Mouse (Mus musculus) left cerebral cortex, postnatal 25 days (tissue): ENCODE measurements around the gene Pir. TPM values are rescaled to one million over a fixed set of nuclear protein-coding genes. Genes with fewer than 3 reads are reported as not detected.

Experiments used
- DNase-seq, 2 experiments: peaks; one replicate each; pipeline ENCODE4 v3.0.0; 2022; ENCODE audit warnings: low spot score in 2 of 2, mixed read lengths in 1 of 2
- intact Hi-C: fragments of 180-260 bp; cut with DNase I; formaldehyde crosslinking; loops from one replicate; pipeline ENCODE4 v1.15.1; 2025
- total RNA-seq, 2 experiments: library from RNA; stranded (reverse); gene quantifications; 2 replicates each; pipeline ENCODE4 v1.2.3; 2021

Pir gene
- total RNA-seq, 2 experiments from 2014 or later, result 4.0 to 6.1 TPM

DNA sequence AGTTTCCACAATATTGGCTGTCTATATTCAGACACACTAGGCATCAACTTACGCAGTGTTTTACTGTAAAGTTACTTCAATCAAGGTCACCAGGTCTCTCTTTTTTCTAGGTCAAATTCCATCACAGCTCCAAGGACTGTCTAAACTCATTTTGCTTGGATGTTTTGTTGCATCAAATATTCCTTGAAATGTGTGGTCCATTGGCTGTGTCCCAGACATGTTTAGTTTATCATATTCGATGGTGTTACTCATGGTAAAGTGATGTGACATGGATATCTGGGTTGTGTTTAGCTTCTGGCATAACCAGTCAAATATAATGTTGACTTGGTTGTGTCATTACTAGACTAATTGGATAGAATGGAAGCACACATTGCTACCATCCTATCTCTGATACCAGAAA is 61.2 kb downstream of the Pir start:
- DNase-seq, result no peak
- intact Hi-C loops, result no loop called here

DNA sequence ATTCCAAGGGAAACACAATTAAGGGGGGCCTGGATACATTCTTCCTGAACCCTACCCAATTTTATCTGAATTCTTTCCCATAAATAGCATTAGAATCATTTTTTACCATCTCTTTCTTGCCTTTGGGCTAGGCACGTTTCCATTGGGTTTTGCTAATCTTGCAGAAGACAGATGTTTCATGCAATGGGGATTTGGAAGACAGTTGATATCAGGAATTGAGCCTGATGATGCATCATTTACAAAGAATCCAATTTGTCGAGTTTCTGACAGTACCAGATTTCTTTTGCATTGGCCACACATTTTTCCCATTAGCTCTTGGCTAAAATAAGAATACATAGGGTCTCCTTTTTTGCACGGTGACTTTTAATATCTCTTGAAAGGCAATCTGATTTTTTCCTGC is 61.6 kb downstream of the Pir start:
- DNase-seq, result no peak
- intact Hi-C loops, result no loop called here

DNA sequence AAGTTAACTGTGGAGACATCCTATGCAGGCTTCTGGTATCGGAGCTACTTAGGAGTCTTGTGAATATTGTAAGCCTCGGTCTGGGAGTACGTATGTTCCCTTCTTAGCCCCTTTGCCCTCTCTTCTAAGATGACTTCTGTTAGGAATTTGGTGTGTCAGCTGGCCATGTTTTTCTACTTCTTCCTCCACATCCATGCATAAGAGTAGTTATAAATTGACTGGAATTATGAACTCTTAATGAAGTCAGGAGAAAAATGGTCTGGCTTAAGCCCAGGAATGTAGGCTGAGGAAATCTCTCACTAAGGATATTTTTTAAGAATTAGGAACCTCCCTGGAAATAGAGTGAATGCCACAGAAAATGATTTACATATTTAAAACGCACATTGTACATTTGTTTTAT is 69.4 kb downstream of the Pir start:
- intact Hi-C loops, result no loop called here
- DNase-seq, result no peak

DNA sequence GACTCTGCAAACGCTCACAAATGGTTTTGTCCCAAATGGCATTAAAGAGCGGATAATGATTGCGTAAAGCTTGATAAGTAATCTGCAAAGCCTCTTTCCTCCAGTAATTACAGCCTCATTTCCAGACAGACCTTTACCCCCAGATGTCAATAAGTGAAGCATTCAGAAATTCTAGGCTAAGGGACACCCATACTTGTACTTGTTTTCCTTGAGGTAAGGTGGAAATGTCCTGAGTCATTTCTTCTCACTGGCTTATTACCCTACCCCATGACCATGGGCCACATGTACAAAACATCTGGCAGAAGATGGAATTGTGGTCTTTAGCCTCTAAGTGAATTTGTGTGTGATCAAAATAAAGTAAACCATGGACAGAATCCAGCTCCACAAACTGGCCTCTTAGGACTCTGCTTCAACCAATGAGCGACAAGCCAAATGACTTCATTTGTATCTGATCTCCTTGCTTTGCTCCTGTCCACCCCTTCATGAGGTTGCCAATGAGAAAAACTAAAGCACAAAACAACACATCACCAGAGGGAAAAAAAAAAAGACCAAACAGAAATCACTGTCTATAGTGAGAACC is 76.3 kb downstream of the Pir start:
- DNase-seq, result no peak
- intact Hi-C loops, result no loop called here

DNA sequence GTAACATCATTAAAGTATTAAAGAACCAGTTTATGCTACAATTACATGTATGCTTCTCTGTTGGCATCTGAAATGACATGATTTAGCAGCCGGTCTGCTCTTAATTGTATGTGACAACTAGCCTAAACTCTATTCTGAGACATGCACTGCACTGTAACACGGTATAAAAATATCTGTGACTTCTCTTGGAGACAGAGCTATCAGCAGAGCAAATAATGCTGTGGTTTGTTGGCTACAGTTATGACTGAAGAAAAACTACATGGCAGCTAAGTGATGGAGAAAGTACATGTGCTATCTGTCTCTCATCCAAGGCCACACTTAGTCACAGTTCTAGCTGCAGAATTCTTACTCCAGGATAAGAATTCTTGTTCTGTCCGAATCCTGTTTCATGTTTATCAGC is 79.8 kb downstream of the Pir start:
- intact Hi-C loops, result no loop called here
- no peak for DNase-seq

DNA sequence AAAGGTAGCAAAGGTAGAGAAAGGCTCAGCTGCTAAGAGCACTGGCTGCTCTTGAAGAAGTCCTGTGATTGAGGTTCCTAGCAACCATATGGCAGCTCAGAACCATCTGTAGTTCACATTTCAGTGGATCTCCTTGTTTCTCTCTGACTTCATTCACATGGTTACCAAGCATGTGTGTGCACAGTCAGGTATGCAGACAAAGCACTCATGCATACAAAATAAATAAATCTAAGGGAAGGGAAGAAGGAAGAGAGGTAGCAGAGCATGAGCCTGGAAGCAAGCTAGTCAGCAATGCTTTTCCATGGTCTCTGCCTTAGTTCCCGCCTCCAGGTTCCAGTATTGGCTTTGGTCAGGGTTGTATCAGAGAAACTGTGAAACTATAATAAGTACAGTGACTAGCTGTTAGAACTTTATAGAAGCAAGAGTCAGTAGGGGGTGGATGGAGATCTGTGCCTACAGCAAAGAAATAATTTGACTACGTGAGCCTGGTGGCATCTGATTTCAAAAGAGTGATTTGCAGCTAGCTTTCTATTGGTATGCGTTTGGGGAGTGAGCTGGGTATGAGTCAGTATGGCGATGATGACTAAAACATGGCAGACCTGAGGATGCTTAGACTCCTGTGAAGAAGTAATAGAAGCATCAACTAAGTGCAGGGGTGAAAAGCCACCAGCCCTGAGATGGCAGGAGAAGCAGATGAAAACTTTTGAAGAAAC is 96.1 kb downstream of the Pir start:
- DNase-seq, result peak in 1 of 2 experiments; percentile 11
- intact Hi-C loops, result no loop called here

DNA sequence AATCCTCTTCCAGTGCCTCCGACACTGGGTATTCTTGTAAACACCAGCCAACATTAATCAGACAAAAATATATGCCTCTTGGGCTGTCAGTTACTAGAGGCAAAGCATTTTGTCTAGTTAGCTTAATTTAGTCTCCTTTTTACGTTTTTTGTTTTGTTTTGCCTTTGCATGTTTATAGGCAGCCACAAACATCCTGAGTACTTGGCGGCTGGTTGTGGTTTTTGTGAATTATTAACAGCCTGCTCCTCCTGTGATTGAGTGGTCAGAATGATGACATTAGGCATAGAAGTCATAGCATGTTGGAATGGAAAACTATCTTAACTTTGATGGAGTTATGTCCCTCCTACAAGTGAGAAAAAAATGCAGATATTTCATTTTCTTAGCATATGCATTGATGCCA is 101.4 kb downstream of the Pir start:
- intact Hi-C loops, result no loop called here

DNA sequence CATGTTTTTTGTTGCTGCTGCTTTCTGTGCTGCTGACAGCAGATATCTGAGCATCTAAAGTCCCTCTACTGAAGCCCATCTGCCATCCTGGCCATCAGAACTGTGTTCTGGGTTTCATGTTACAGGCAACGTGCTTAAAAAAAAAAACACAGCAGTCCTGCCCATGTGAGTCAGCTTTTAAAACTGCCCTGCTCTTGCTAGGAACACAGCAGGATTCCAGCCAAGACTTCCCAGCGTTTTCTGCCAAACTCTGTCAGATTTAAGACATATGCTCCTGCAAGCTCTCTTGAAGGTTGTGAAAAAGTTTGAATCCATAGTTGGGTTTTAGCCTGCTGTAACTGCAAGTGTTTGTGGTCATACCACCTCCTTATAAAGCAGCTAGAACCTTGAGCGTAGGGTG is 103.9 kb downstream of the Pir start, which contains the start of gene Vegfd:
Gene Vegfd (plus strand): TSS at position 298 of the 400 bp plus-strand sequence.
- intact Hi-C loops, result no loop called here
- DNase-seq, result peak; percentile 11 to 84

More for the DNA sequence above, 101.4 kb downstream of the Pir start:
- no peak for DNase-seq

DNA sequence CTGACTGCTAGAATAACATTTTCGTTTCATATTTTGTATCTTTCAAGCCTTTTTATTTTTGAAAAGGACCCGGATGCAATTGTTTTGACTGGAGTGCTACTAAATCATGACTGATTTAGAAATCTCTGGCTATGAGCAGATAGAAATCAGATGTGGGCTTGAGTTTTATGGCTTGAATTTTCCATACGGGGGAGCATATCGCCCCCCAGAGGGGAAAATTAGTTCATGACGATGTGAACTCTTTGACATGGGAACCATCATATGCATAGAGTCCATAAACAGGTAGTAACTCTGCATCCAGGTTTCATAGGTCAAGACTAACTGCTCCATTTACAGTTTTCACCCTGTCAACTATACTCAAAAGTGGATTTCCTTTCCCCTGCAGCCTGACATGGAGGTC is 105.4 kb downstream of the Pir start:
- no peak for DNase-seq
- intact Hi-C loops, result no loop called here

DNA sequence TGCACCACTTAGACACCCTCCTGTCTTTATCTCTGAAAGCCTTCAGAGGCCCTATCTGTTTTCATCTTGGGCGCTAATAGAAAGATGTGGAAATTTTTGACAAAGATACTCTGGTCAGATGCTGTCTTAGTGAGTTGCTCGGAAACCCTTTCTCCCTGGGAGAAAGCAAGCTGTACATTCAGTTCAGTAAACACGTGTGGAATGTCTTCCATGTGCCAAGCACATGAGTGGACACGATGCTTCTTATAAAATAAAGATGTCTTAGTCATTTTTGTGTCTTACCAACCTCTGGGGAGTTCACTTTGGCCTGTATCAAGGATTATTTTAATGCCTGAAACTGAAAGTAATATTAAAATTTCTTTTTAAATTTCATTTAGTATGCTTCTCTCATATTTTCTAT is 110.5 kb downstream of the Pir start:
- intact Hi-C loops, result no loop called here
- no peak for DNase-seq

DNA sequence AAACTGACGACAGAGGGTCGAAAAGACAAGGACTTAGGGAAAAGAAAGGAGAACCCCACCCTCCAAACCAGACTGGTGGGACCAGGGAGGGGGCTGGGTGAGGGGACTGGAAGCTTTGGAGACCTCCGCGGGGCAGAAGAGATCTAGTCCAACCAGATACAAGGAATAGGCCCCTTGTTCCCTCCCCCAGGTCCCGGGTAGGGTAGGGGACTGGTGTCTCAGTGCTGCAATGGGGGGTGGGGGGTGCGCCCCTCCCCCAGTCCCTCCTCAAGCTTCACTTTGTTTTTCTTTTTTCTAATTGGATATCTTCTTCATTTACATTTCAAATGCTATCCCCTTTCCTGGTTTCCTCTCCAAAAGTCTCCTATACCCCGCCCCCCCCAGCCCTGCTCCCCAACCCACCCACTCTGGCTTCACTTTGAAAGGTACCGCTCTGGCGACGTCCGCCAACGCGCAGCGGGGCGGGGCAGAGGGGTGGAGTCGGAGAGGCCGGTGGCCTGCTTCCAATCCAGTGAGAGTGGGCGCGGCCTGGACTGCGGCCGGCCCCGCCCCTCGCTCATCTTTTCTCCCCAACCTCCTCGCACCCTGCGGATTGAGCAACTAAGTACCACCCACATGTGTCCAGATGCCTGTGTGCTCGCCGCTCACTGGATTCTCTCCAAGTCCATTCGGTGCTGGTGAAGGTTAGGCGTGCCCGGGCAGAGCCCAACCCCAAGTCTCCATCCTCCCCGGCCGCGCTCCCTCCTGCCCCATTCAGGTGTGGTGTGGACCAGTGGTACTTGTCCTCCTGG is 112.6 kb downstream of the Pir start:
- DNase-seq, result peak; percentile 47 to 64
- intact Hi-C loops, result no loop called here

DNA sequence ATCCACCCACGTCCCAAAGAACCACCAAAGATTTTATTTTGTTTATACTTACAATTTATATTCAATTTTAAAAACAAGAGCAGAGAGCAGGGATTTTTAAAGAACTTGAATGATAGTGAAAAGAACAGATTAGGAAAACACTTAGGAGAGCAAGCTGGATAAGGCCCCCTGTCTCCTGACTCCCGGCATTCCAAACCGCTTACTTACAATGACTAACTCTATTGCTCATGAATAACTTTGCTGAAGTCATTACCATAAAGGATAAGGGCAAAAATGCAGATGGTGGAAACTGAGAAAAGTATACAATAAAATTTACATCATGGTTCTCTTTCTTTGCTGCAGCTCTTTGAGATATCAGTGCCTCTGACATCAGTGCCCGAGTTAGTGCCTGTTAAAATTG is 124.9 kb downstream of the Pir start:
- no peak for DNase-seq
- intact Hi-C loops, result loop anchor here (10.0 kb wide), 1 partner anchor 289 kb away; no protein-coding TSS in a partner anchor

DNA sequence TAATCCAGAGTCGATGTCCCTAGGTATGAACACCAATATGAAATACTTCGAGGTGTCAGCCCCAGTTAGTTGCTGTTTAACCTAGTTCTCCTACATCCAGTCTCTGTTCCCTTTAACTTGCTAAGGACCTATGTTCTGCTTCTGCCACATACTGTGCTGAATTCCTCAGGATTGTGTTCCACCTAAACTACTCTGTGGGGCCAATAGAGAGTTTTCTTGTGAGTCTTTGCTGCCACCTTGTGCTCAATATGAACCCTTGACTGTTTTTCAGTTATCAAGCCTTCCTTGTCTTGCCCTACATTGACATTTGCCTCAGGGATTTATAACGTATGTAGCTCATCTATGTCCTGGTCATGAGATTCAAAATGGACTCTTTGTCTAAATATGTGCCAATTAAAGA is 129.3 kb downstream of the Pir start:
- peak; percentile 17 to 53 for DNase-seq
- intact Hi-C loops, result loop anchor here (5.0 to 10.0 kb wide), 2 partner anchors 49 to 294 kb away; no protein-coding TSS in a partner anchor

DNA sequence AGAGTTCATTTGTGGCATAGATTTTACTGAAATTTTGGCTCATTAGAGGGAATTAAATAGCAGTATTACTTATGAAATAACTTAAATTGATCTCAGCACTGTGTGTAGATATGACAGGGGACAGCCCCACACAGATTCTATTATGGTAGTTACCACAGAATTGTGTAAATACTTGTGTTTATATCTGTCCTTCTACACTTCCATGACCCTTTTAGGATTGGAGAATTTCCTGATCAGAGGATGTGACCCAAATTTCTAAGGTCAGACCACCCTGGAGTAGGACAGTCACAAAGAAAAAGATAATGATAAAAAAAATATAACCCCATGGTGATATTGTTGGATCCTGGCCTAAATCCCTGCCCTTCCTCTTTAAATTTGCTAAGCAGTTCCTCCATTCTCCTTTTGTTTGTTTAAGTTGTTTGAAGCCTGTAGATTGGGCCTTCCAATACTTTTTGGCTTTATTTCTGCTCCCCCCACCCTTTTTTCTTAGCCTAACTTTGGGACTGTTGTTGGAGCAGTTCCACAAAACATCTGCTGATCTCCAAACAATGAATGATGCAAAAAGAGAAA is 136.0 kb downstream of the Pir start:
- DNase-seq, result no peak
- intact Hi-C loops, result no loop called here

DNA sequence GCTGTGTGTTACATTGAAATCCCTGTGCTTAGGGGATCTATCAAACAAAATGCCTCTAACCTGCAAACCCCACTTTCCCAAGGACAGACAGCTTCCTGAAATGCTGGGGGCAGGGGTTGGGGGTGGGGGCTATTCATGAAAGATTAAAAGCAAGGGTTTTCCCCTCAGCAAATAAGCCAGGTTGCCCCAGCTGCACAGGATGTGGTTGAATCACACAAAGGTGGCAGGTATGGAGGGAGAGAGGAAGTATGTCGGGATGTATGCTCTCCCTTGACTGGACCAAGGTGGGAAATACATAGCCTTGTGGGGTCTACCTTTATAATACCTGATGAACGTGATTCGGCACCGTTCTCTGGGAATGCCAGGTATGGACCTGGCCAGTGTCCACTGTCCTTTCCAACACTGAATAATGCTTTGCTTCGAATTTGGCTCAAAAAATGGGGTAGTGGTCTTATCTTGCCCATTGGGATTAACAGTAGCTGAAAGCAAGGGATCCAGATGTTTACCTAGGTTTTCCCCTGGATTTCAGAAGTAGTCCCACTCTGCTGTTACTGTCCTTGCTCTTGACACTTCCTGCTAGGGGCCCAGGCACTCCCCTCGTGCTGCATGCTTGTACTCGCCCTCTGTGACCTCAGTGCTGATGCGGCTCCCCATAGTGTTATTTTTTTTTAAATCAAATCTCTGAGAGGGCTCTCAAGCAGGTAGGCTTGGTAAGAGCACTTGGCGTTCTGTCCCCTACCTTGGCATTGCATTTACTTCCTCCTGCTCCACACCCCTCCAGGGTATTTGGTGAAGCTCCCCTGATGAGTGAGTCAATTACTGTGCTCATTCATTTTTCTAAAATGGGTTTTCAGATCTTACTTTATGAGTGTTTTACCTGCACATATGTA is 137.2 kb downstream of the Pir start:
- intact Hi-C loops, result no loop called here
- DNase-seq, result no peak

DNA sequence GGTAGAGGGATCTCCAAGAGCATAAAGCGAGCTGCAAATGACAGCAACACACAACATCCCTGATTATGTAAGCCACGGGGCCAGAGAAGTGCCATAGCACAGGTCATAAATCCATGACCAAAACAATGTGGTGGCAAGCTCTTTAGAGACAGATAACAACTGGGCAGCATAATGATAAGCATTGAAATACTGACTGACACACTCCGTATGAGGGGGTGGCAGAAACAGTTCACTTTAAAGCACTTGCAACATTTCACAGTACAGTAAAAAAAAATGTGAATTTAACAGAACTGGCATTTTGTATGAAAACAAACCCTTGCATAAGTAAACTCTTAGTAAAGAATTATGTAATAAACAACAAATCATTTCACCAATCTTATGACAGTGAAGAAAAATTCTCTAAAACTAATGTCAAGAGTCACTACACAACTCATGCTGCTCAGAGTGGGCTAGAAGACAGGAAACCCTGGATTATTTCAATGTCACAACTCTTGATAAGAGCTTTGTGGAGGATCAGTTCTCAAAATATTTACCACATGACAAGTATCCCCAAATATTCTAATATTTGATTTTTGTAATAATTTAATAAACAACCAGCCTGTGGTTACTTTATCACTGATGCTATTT is 139.2 kb downstream of the Pir start:
- intact Hi-C loops, result no loop called here
- no peak for DNase-seq

DNA sequence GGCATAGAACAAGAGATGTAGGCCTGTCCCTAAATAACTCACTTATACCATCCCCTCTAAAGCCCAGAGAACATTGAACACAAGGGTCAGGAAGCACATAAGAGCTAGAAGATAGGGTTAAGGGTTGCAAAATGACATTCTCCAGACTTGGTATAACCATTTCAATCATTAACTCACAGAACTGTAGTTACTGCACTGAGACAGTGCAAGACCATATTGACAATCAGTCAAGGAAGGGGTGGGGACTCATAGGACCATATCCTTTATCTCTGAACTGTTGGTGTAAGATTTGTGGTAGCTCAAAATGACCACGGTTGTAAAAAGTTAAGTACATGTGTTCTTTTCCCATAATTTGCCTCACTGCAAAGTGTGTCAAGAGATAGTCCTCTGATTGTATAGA is 141.4 kb downstream of the Pir start:
- DNase-seq, result no peak
- intact Hi-C loops, result no loop called here

DNA sequence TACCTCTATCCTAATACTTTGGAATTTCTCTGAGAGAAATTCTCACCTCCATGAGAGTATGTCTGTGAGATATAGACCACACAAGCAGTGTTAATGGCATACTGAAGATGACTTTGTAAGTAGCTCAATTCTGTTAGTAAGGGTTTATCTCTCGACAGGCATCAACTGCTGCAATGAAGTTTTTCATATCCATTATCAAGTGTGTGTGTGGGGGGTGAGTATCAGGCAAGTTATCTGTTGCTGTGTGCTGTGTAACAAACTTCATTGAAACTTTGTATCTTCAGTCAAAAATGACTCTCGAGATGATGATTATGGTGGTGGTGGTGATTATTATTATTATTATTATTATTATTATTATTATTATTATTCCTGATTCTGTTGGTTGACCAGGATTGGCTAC is 147.6 kb downstream of the Pir start:
- no peak for DNase-seq
- intact Hi-C loops, result no loop called here

DNA sequence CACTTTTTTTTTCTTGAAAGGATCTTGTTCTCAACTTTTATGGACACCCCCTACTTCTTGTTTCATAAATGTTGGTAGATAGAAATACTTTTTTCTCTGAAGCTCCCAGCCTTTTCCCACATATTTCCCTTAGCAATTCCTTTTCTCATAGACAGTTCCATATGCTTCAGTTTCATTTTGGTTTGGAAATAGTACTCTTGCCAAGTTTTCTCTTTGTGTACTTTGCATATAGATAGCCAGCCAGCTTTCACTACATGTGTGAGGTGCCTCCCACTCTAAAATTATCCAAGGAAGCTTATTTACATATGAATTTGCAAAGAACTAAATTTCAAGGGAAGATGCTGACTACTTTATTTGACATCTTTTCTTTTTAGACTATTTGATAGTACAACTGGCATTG is 148.8 kb downstream of the Pir start:
- intact Hi-C loops, result loop anchor here (2.0 kb wide), 1 partner anchor 19 kb away; the partner anchor contains the start of gene Asb11
- peak in 1 of 2 experiments; percentile 81 for DNase-seq
